In the genomic region with DNA sequence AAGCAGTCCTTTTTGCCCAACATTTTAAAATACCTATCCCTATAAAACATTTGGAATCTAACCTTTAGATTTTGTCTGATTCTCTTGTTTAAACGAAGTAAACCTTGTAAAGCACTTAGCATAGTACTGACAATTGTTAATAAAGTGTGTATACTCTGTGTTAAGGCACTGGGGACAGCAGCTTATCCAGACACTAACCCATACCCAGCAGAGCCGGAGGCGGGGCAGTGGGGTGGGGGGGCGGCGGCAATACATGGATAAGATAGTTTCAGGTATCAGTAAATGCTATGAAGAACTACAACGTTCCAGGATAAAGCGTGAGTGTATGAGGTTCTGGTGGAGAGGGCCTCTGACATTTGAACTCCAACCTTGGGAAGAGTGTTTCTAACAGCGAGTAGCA, we compare ENCODE assay signal across 8 mouse cellular contexts. TPM values are rescaled to one million over a fixed set of nuclear protein-coding genes. Genes with fewer than 3 reads are reported as not detected.
A peak's percentile ranks its signal among the peaks of the same experiment; 100 is the strongest.
DNase-seq lines count a peak whose midpoint lies in the region; ATAC-seq lines count a peak whose summit lies in the region.

No protein-coding gene starts in this region.

- 41% methylated on average over 8 of the region's 8 CpGs for WGBS in forebrain, embryonic 12.5 days
- WGBS in liver, embryonic 15.5 days (ENCODE audit: insufficient replicate concordance) = 12% methylated on average over 8 of the region's 8 CpGs

- H3K4me2 ChIP-seq in forebrain, embryonic 12.5 days = peak overlapping the region; percentile 77
- H3K4me2 ChIP-seq in liver, embryonic 15.5 days = peak overlapping the region; percentile 82

- peak; percentile 32 for DNase-seq in A20 (ENCODE audit: low read depth, low spot score)
- DNase-seq in gastrocnemius, postnatal 14 days = no peak
- no peak for DNase-seq in spleen, postnatal 14 days (ENCODE audit: low spot score in 2 of 2)
- no peak for DNase-seq in kidney, adult 18-20 months

- peaks cover 4% of the 10 kb centered on the region; the same call in 1 of the 2 replicates for H3K9me3 ChIP-seq in erythroblast, embryonic 14.5 days (ENCODE audit: control insufficient read depth, low read length)
- no peaks in the 10 kb centered on the region for H3K9me3 ChIP-seq in forebrain, embryonic 12.5 days
- H3K9me3 ChIP-seq in liver, embryonic 15.5 days (replicated peaks) = no peaks in the 10 kb centered on the region

- no peaks in the 10 kb centered on the region for H3K27me3 ChIP-seq in erythroblast, embryonic 14.5 days (ENCODE audit: control insufficient read depth)
- H3K27me3 ChIP-seq in forebrain, embryonic 12.5 days = no peaks in the 10 kb centered on the region
- no peaks in the 10 kb centered on the region for H3K27me3 ChIP-seq in liver, embryonic 15.5 days

- H3K4me3 ChIP-seq in erythroblast, embryonic 14.5 days (replicated peaks) = peak overlapping the region; percentile 91
- H3K4me3 ChIP-seq in forebrain, embryonic 12.5 days (replicated peaks) = peak overlapping the region; percentile 87
- peak overlapping the region; percentile 93 for H3K4me3 ChIP-seq in liver, embryonic 15.5 days (replicated peaks)

- no peak for ATAC-seq in erythroblast, adult 5-6 weeks (replicated peaks; ENCODE audit: low FRiP score, poor library complexity, severe bottlenecking)
- 0 out of 2 replicates have a peak, but pooled peaks have one; percentile 27 for ATAC-seq in forebrain, embryonic 12.5 days (ENCODE audit: low FRiP score)
- ATAC-seq in liver, embryonic 15.5 days (ENCODE audit: insufficient read depth) = peak; percentile 32; the same call in 1 of the 2 replicates

- H3K36me3 ChIP-seq in erythroblast, embryonic 14.5 days (ENCODE audit: control insufficient read depth) = peaks cover 32% of the 10 kb centered on the region
- peaks cover 29% of the 10 kb centered on the region for H3K36me3 ChIP-seq in forebrain, embryonic 12.5 days (replicated peaks)
- H3K36me3 ChIP-seq in liver, embryonic 15.5 days (replicated peaks) = peaks cover 31% of the 10 kb centered on the region

- H3K4me1 ChIP-seq in erythroblast, embryonic 14.5 days (ENCODE audit: control insufficient read depth) = peaks cover 27% of the 10 kb centered on the region
- peaks cover 22% of the 10 kb centered on the region for H3K4me1 ChIP-seq in forebrain, embryonic 12.5 days
- H3K4me1 ChIP-seq in liver, embryonic 15.5 days (replicated peaks) = peaks cover 19% of the 10 kb centered on the region

- peak overlapping the region; percentile 84 for H3K9ac ChIP-seq in forebrain, embryonic 12.5 days
- no peak overlapping the region; the same call in none of the 2 replicates for H3K9ac ChIP-seq in liver, embryonic 15.5 days

- H3K27ac ChIP-seq in forebrain, embryonic 12.5 days = no peak overlapping the region
- H3K27ac ChIP-seq in liver, embryonic 15.5 days (replicated peaks) = peak overlapping the region; percentile 84; the same call in 1 of the 2 replicates

- intact Hi-C loops in gastrocnemius, postnatal 14 days (cut with DNase I; ENCODE audit: low total_unique reads) = no loop called here

RNA-seq across cellular contexts. Expression of a gene that starts 0.7 kb away (rescaled TPM):
- 0.38 and 0.41 TPM in 2 replicates for polyA plus RNA-seq in erythroblast, embryonic 14.5 days (2012)
- total RNA-seq in erythroblast, adult 5-6 weeks (2015; ENCODE audit: low replicate concordance) = 6.3 and 8.5 TPM in 2 replicates
- 7.2 and 9.3 TPM in 2 replicates for total RNA-seq in erythroblast, adult 5-6 weeks (2017; ENCODE audit: low replicate concordance)
- polyA plus RNA-seq in forebrain, embryonic 12.5 days (2016; fragmentation: Nextera tagmentation; extraction: Ambion mirVana) = 114 and 118 TPM in 2 replicates
- 19.2 and 21.0 TPM in 2 replicates for polyA plus RNA-seq in liver, embryonic 15.5 days (2015; fragmentation: Nextera tagmentation; extraction: Ambion mirVana)
- 10 to 100 TPM; 25.1 to 26.6 TPM for total RNA-seq in gastrocnemius, postnatal 14 days (2021)

RNA-seq across cellular contexts. Expression of a gene that starts 37.4 kb away (rescaled TPM):
- polyA plus RNA-seq in erythroblast, embryonic 14.5 days (2012) = 0.17 and 0.43 TPM in 2 replicates
- total RNA-seq in erythroblast, adult 5-6 weeks (2015; ENCODE audit: low replicate concordance) = 23.4 and 23.8 TPM in 2 replicates
- 6.3 and 18.1 TPM in 2 replicates for total RNA-seq in erythroblast, adult 5-6 weeks (2017; ENCODE audit: low replicate concordance)
- 177 and 186 TPM in 2 replicates for polyA plus RNA-seq in forebrain, embryonic 12.5 days (2016; fragmentation: Nextera tagmentation; extraction: Ambion mirVana)
- polyA plus RNA-seq in liver, embryonic 15.5 days (2015; fragmentation: Nextera tagmentation; extraction: Ambion mirVana) = 38.0 and 38.7 TPM in 2 replicates
- total RNA-seq in gastrocnemius, postnatal 14 days (2021) = 10 to 100 TPM; 34.1 to 38.6 TPM

RNA-seq across cellular contexts. Expression of a gene that starts 50.4 kb away (rescaled TPM):
- not detected in 2 replicates for polyA plus RNA-seq in erythroblast, embryonic 14.5 days (2012)
- total RNA-seq in erythroblast, adult 5-6 weeks (2015; ENCODE audit: low replicate concordance) = not detected in 2 replicates
- not detected in 2 replicates for total RNA-seq in erythroblast, adult 5-6 weeks (2017; ENCODE audit: low replicate concordance)
- polyA plus RNA-seq in forebrain, embryonic 12.5 days (2016; fragmentation: Nextera tagmentation; extraction: Ambion mirVana) = 0.17 and 0.23 TPM in 2 replicates
- 0.21 TPM in 1 of 2 replicates, not detected in the other for polyA plus RNA-seq in liver, embryonic 15.5 days (2015; fragmentation: Nextera tagmentation; extraction: Ambion mirVana)
- not detected for total RNA-seq in gastrocnemius, postnatal 14 days (2021)

Comparison
In these comparisons a context has a peak if more than half of its experiments do, and no peak if none do; other contexts are left out.
1. RNA of a gene that starts 0.7 kb away (polyA plus RNA-seq): 114 to 118 TPM in forebrain, embryonic 12.5 days and 19.2 to 21.0 TPM in liver, embryonic 15.5 days; 0.38 to 0.41 TPM in erythroblast, embryonic 14.5 days; every median in the first group is over 10 times any median in the second.
2. RNA of a gene that starts 37.4 kb away (polyA plus RNA-seq): 177 to 186 TPM in forebrain, embryonic 12.5 days and 38.0 to 38.7 TPM in liver, embryonic 15.5 days; 0.17 to 0.43 TPM in erythroblast, embryonic 14.5 days; every median in the first group is over 10 times any median in the second.
3. Peak in every context shown above with its lines, with median percentiles within 50 percentile points of each other: H3K4me3 ChIP-seq.